Mouse (Mus musculus): ENCODE measurements around the gene Duoxa2.
"Not testable (repeated sequence)": the region's sequence is repeated elsewhere in the genome, so short reads cannot be mapped to it uniquely, and the experiment has no call there.

Gene Duoxa2

DNA sequence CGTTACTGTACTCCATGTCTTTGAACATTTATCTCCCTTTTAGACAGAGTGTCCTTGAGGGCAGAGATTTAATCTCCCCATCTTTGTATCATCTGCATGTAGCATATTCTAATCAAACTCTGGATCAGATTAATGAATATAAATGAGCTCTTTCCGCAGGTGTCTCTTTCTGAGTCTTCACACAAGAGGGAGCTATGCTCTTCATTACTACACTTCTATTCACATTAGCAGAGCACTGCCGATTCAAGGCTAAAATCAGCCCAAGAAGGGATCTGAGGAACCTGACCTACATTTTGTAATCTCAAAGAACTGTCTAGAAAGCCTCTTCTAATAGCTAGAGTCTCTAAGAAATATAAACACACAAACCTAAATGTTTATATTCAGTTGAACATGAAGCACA lies 10.9 kb downstream of the Duoxa2 start:
- no peak for DNase-seq (ENCODE audit: low spot score)

DNA sequence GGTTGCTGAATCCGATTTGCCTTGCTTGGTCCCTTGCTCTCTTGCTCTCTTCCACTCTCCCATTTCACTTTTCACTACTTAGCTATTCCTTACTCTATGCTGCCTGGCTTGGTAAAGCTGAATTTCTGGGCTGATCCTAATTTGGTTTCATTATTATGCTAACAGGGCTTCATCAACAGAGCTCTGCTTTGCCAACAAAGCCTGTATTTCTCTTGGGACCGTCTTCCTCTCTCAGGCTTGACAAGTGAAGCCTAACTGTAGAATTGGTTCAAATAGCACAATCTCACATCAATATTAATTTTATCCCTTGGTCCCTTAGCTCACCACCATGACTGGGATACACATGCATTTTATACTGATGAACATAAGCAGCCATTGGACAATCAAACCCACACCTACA lies 12.9 kb downstream of the Duoxa2 start:
- DNase-seq (ENCODE audit: low spot score), result no peak

DNA sequence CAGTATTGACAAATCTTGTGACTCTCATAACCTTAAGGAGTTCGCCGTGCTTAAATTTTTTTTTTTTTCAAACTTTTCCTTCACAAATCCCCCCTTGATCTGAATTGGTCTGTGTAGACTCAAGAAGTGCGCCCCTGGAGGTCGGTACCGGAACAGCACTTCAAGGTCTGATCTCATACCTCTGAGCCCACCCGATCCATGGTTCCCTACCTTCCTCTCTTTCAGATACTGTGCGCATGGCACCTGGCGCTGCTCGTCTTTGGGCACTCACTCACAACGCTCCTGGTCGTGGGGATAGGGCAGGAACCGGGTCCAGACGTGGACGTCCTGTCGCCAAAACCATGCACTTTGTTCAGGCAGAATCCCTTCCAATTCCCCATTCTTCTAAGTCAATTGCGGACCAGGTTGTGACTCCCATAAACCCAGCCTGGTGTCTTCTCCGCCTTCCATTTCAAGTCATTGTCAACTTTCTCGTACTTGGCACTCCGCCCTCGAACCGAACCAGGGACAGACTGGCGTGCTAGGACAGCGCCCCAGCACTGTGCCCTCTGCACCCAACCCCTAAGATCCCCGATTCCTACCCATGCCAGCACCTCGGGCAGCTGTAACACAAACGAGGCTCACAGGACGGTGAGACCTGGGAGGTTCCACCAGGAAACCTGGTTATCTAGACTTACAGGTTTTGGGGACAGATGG lies 14.2 kb downstream of the Duoxa2 start:
- DNase-seq (ENCODE audit: low spot score), result no peak

DNA sequence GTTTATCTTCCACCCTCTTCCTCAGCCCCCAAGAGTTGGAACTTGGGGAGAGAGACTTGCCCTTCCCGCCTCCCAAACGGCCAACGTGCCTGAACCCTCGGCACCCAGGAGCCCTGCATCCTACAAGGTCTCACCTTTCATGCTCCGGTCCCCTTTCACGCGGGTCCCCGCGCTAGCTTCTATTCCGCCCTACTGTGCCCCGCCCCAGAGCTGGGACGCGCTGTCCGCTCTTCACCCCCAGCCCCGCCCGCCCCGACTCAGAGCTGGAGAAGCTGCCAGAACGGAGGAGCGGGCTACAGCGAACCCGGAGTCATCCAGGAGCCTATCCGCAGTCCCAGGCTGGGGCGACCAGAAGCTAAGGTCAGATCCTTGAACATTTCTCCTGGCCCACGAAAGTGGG lies 14.8 kb downstream of the Duoxa2 start, which contains the start of gene Duoxa1:
Duoxa1 (minus strand) TSS at position 195 of the 400 bp plus-strand sequence.
- DNase-seq (ENCODE audit: low spot score), result no peak

DNA sequence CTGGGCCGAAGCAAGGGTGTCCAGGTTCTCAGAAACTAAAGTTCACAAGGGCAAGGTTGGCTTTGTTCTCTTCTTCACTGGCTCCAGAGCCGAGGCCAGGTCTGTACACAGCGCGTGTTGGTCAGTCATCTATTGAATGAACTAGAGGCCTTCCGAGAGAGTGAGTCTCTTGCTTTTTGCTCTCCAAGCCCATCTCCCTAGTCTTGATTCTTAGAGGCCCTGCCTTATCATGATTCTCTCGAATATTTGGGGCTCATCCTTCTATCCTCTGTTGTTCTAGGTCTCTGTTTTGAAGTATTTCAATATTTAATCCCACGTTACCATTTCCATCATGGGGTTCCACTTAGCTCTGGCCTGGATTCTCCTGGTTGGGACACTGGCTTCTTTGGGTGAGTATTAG lies 16.7 kb downstream of the Duoxa2 start, which contains the start of gene Duox1:
Duox1 (plus strand) TSS at position 301 of the 400 bp plus-strand sequence.
- no peak for DNase-seq (ENCODE audit: low spot score)

DNA sequence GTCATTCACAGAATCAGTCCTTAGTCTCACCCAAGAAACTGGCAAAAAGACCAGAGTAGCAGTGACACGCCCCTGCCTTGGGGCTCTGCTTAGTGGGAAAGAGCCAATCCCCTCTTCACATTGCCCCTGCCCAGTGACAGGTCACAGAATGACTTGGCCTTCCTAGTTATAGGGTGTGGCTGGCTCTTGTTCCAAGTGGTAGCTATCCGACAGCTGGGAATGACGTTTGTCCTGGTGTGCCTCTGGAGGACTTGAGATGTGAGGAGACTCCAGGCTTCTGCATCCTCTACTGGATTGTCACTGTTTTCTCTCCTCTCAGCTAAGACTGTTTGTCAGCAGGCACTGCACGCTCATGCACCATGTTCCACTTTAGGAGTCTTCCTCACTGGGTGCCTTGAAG lies 18.7 kb downstream of the Duoxa2 start:
- DNase-seq (ENCODE audit: low spot score), result no peak

DNA sequence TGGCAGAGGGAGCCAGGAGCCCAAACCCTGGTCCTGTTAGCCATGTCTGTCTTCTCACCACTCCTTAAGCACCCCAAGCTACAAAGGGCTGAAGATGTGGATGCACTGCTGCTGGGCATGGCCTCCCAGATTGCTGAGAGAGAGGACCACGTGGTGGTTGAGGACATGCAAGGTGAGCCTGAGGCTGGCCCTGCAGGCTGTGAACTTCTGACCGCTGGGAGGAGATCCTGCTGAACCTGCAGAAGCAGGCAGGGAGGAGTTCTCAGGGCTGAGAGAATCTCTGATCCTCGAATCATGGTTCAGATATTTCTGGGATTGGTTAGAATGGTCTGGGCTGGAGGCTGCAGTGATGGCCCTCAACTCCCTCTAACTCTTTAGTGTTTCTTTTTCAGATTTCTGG lies 25.3 kb downstream of the Duoxa2 start:
- no peak for DNase-seq (ENCODE audit: low spot score)

DNA sequence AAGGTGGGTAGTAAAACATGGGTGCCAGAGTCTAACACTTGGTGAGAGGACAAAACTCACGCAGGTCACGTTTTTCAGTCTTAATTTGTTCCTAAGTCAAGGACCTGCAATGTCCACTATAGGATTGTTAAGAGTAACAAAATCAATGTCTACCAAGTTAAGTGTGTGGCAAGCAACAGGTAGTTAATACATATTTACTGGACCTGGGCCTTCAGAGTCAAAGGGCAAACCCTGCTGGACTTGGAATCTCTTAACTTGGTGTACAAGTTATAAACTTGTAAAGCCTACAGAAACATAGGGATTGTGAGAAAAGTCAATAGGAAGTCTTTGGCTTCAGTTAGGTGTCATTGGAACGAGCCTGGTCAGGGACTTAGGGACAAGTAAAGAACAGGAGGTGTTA lies 25.9 kb downstream of the Duoxa2 start:
- no peak for DNase-seq (ENCODE audit: low spot score)

DNA sequence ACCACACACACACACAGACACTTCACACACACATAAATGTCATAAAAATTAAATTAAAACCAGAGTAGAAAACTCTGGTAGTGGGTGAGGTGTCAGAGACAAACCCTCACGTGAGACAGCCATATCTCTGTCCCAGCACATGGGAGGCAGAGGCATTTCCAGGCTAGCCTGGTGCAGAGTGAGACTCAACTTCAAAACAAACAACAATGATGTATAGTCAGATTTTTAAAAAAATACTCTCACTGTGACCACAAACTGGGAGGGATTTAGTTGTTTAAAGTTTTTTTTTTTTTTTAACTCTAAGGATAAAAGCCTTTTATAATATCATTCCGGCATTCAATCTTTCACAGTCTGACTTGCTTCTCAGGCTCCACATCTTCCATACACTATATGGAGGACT lies 26.7 kb downstream of the Duoxa2 start:
- no peak for DNase-seq (ENCODE audit: low spot score)

DNA sequence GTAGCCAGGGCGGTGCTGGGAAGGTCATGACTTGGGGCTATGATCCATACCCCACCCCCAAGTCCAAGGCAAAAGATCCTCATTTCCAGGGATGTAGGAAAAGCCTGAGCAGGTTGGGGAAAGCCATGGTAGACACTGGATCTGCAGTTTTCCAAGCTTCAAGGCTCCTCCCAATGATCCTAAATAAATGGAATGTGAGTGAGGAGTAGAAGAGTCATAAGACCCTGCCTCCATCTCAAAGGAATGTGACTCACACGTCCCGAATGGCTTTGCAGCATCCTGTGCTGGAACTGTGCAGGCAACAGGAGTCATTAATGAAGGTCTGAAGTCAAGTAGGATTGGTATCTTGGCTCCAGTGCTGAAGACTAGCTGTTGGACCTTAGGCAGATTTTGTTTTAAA lies 29.3 kb downstream of the Duoxa2 start:
- DNase-seq (ENCODE audit: low spot score), result no peak

DNA sequence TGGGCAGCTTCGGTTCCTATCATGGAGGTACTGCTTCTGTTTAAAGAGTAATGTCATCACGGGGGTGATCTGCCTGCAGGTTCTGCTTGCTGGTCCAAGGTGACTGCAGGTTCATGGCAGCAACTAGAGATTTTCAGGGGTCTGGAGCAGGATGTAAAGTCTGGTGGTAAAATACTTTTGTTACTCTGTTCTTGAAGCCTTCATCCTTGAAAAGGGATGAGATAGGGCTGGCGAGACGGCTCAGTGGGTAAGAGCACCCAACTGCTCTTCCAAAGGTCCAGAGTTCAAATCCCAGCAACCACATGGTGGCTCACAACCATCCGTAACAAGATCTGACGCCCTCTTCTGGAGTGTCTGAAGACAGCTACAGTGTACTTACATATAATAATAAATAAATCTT lies 31.6 kb downstream of the Duoxa2 start:
- DNase-seq (ENCODE audit: low spot score), result not testable (repeated sequence)

DNA sequence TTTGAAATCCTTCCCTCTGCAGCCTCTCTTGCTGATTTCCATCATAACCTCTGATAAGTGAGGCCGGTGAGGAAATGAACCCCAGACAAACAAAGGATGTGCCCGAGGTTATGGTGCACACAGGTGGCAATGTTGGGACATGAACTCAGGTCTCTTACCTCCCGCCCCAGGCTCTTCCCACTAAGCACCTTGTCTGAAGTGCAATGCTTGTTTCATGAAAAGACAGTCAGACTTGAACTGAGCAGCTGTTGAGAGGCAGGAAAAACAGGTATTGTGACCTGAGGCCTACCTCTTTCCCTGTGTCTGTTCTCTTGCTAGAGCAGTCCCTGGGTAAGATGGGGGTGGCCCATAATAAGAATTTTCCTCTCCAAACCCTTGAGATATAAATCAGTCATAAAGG lies 33.5 kb downstream of the Duoxa2 start:
- no peak for DNase-seq (ENCODE audit: low spot score)

DNA sequence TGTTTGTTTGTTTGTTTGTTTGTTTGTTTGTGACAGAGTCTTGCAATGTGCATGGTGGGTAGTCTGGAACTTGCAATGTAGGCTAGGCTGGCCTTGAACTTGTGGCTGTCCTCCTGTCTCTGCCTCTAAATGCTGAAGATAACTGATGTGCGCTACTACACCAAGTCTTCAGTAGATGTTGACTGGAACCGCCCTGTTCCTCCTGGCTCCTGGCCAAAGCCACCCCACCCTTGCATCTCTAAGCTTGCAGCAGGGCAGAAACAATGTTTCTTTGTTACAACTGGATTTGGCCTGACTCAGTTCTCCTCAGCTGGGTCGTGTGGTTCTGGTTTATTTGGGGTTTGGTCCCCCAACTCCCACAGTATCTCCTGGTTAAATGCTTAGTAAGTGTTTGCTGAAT lies 35.5 kb downstream of the Duoxa2 start:
- DNase-seq (ENCODE audit: low spot score), result no peak

DNA sequence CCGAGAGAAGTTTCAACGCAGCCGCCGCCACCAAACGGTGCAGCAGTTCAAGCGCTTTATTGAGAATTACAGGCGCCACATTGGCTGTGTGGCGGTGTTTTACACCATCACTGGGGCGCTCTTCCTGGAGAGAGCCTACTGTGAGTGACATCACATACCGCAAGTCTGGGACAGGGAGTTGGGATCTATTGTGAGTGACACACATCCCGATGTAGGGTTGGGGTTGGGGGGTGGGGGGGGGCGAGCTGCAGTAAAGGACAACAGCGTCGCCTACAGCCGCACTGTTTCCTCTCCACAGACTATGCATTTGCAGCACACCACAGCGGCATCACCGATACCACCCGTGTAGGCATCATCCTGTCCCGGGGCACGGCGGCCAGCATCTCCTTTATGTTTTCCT lies 38.6 kb downstream of the Duoxa2 start:
- DNase-seq (ENCODE audit: low spot score), result no peak

DNA sequence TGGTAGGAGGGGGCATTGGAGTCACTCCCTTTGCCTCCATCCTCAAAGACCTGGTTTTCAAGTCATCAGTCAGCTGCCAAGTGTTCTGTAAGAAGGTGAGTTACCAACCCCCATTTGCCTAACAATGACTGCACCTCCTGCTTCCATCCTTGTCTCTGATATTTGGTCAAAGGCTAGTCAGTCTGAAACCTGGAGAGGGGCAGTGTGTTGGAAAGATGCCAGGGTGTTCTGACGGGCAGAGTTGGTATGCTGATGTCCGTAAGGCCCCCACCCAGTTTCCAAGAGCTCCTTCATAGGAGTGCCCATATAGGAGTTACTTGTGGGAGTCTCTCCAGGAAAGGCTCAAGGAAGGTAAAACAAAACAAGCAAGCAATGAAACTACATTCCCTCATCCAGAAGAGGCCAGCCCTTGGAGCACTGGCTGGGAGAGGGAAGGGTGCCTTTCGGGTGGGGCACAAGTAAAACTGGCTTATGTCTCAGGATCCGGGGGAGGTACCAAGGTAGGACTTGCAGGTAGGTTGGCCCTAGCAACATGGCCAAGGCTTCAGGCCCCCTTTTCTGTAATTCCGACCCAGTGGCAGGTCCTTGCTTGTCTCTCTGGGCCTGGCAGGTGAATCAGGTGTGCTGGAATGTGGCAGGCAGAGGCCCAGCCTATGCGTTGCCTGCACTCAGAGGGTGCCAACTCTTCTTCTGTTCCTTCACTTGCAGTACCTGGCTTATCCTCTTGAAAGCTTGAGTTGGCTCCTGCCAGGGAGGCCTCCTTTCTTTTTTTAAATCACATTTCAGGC lies 46.6 kb downstream of the Duoxa2 start:
- DNase-seq (ENCODE audit: low spot score), result no peak

DNA sequence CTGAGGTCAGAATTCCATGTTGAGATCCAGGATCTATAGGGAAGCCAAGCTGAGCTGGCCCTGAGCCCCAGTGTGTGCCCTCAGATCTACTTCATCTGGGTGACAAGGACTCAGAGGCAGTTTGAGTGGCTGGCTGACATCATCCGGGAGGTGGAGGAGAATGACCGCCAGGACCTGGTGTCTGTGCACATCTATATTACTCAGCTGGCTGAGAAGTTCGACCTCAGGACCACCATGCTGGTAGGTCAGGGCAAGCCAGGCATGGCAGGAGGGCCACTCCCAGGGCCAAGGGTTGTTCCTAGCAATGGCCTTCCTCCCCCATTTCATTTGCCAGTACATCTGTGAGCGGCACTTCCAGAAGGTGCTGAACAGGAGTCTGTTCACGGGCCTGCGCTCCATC lies 47.5 kb downstream of the Duoxa2 start:
- not testable (repeated sequence) for DNase-seq (ENCODE audit: low spot score)

DNA sequence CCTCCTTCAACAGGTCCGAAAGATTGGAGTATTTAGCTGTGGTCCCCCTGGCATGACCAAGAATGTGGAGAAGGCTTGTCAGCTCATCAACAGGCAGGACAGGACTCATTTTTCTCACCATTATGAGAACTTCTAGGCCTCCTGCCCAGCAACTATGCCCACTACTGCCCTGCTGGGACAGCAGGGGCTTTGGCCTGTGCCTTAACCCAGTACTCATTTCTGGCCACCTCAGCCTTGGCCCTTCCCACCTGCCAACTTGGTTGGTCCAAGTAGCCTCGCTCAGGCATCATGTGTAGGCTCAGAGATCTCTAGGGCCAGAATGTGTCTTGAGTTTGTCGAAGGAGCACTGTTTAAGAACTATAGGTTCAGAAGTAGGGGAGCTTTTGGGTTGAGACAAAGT lies 48.6 kb downstream of the Duoxa2 start:
- DNase-seq (ENCODE audit: low spot score), result no peak

DNA sequence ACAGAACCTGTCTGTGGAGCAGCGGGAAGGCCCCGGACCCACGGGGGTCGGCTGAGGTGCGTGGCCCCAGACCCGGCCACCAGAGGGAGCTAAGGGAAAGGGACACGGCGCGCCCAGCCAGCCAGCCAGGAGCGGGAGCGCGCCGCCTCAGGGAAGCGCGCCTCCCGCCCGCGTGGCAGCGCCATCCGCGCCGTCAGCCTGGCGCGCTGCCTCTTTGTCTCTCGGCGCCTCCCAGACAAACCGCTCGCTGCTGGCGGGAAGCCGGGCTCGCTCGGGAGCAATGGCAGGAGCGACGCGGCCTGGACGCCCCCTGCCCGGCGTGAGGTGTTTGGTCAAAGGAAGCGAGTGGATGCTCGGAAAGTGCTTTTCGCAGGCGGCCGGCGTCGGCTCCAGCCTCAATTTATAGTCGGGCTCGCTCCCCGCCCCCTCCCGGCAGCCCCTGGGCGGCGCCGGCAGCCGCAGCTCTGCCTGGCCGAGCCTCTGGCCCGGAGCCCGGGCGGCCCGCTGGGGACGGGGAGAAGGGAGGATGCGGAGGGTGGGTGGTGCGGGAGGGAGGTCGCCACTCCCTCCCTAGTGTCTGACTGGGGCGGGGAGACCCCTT lies 49.9 kb downstream of the Duoxa2 start:
- peak; percentile 61 for DNase-seq (ENCODE audit: low spot score)

DNA sequence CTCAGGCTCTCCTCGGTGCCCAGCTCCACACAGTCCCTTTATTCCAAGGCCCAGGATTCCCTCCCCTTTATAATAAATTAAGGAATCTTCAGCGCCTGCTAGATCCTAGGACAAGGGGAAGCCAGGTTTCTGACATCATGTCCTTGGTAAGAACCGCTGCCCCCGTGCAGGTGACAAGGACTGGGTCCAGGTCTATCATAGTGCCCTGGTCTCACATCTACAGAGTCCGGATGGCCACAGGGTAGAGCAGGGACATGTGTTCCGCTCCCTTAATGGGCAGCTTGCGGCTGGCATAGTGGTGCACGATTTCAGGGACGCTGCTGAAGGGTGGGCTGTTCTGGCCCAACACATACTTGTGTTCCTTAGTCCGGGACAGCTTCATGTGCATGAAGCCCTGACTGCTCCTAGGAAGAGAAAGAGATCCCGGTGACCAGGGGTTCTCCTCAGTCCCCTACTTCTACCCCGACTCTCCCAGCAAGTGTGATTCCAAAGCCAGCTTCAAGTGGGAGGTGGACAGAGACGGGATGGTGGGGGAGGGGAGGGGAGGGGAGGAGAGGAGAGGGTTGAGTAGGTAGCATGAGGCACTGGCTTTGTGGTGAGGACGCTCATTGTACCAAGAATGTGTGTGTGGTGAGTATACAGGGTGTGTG lies 50.6 kb downstream of the Duoxa2 start:
- no peak for DNase-seq (ENCODE audit: low spot score)

DNA sequence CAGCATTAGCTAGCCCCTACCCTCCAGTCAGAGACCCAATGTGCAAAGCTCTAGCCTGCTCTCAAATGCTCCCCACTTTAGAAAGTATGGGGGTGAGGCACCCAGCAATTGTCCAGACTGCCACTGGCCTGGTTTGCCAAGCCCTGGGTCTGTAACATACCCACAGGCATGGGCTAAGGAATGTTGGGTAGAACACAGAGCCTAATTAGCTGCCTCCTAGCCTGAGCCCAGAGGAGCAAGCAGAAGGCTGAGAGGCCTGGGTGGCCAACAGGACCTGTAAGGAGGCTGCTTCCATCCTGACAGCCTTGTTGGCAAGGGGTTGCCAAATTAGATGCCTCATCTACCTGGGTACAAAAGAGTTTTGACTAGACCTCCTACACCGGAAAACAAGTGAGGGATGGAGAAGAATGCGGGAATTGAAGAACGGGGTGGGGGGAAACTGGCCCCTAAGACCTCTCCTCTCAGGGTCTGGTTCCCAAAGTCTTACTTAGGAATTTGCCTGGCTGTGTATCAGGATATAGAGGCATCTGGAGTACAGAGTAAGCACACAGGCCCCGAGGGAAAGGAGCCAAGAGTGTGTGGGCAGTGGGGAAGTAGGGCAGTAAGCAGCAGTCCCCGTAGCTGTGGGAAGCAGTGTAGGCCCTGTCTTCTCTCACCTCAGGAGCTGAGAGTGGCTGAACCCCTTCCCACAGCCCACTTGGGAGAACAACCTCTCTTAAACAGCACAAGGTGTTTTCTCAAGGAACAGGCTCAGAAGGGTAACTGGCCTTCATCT lies 52.6 kb downstream of the Duoxa2 start:
- no peak for DNase-seq (ENCODE audit: low spot score)

DNA sequence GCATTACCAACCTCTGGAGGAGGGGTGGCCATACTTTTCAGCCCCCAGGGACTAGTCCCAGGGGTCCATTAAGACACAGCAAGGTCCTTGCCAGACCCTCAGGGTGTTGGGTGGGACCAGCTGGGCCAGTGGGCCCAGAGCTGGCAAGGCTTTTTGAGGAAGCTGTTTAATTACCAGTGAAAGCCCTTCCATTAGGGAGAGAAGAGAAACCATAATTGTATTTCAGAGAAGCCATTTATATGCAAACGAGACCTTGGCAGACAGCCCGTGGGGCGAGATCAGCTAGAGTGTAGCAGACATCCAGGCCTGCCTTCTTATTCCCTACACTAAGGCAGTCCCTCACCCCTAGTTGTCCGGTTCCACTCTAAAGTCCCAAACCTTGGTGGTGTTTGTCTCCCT lies 53.2 kb downstream of the Duoxa2 start:
- DNase-seq (ENCODE audit: low spot score), result no peak
